Mouse (Mus musculus): ENCODE measurements around the gene Prpmp5. TPM values are rescaled to one million over a fixed set of nuclear protein-coding genes. Genes with fewer than 3 reads are reported as not detected.
"Not testable (repeated sequence)": the region's sequence is repeated elsewhere in the genome, so short reads cannot be mapped to it uniquely, and the experiment has no call there.

The Prpmp5 gene
- polyA plus RNA-seq (2011; ENCODE audit: insufficient read depth, insufficient read length, low replicate concordance, missing spikeins) = not detected in 2 replicates

- H3K4me3 ChIP-seq (replicated peaks; ENCODE audit: control insufficient read depth, low read depth, low read length); H3K4me1 ChIP-seq (ENCODE audit: control insufficient read depth, insufficient read depth, low read length); H3K27ac ChIP-seq (ENCODE audit: control insufficient read depth, insufficient read depth, low read depth, low read length, poor library complexity): not testable (repeated sequence)
Measured at GRCm38 (mm10) chr6:132314657-132315056, at the start of gene Prpmp5. Gene Prpmp5, minus strand, starts transcription at chr6:132314757.

GRCm38 (mm10) chr6:132364034-132364433 is 49.5 kb upstream of the Prpmp5 start, which contains the start of gene Gm8882:
Gene Gm8882, minus strand, starts transcription at chr6:132364134.
- WGBS = 55% methylated on average over 1 of the region's 1 CpGs
- not testable (repeated sequence) for H3K27ac ChIP-seq (ENCODE audit: control insufficient read depth, insufficient read depth, low read depth, low read length, poor library complexity); H3K4me3 ChIP-seq (replicated peaks; ENCODE audit: control insufficient read depth, low read depth, low read length); H3K4me1 ChIP-seq (ENCODE audit: control insufficient read depth, insufficient read depth, low read length)

Other genes with a start within 250 kb of the Prpmp5 start
- not detected in 2 replicates for gene Prb1, start 104.2 kb downstream of the Prpmp5 start, polyA plus RNA-seq (2011; ENCODE audit: insufficient read depth, insufficient read length, low replicate concordance, missing spikeins)
- gene Gm8882, start 49.4 kb upstream of the Prpmp5 start, polyA plus RNA-seq (2011; ENCODE audit: insufficient read depth, insufficient read length, low replicate concordance, missing spikeins) = not detected in 2 replicates

Measured in bone marrow, adult 2 months (tissue).